Mouse (Mus musculus) retina, postnatal 7 days (tissue): Measurements from ENCODE around the gene Ndufa13.

Experiments used
- DNase-seq: peaks from one replicate; pipeline ENCODE4 v3.0.0-alpha.2; 2012; ENCODE audit warnings: low read depth, low spot score

Ndufa13 gene

GRCm38 (mm10) chr8:69907106-69907505, 4.7 kb upstream of the Ndufa13 start:
- no peak for DNase-seq

- no peak for DNase-seq
These were observed 3.9 kb upstream of the Ndufa13 start for GRCm38 (mm10) chr8:69906260-69906659.

- DNase-seq, result no peak
These were observed 1.7 kb upstream of the Ndufa13 start for GRCm38 (mm10) chr8:69904096-69904495.

GRCm38 (mm10) chr8:69903063-69903542, 745 bp upstream of the Ndufa13 start:
- DNase-seq, result peak; percentile 100

- DNase-seq, result peak; percentile 90
These were observed 735 bp downstream of the Ndufa13 start for GRCm38 (mm10) chr8:69901484-69902162.

GRCm38 (mm10) chr8:69900895-69901451, 1.4 kb downstream of the Ndufa13 start:
- DNase-seq, result no peak

GRCm38 (mm10) chr8:69899876-69900275, 2.5 kb downstream of the Ndufa13 start:
- no peak for DNase-seq

GRCm38 (mm10) chr8:69897857-69898256, 4.5 kb downstream of the Ndufa13 start:
- DNase-seq, result no peak

GRCm38 (mm10) chr8:69895772-69896451, 6.4 kb downstream of the Ndufa13 start:
- no peak for DNase-seq

GRCm38 (mm10) chr8:69894836-69895332, 7.5 kb downstream of the Ndufa13 start:
- no peak for DNase-seq

- peak; percentile 55 for DNase-seq
These were observed 8.5 kb downstream of the Ndufa13 start for GRCm38 (mm10) chr8:69893863-69894262.

GRCm38 (mm10) chr8:69890813-69891241, 11.5 kb downstream of the Ndufa13 start:
- DNase-seq, result no peak

- DNase-seq, result no peak
These were observed 13.5 kb downstream of the Ndufa13 start for GRCm38 (mm10) chr8:69888902-69889301.

- no peak for DNase-seq
These were observed 14.0 kb downstream of the Ndufa13 start for GRCm38 (mm10) chr8:69888244-69888866.

- no peak for DNase-seq
These were observed 14.8 kb downstream of the Ndufa13 start, which contains the start of gene Cilp2 for GRCm38 (mm10) chr8:69887289-69888243. Gene Cilp2, minus strand, starts transcription at chr8:69887687.

- DNase-seq, result no peak
These were observed 18.2 kb downstream of the Ndufa13 start for GRCm38 (mm10) chr8:69884141-69884540.

GRCm38 (mm10) chr8:69882833-69883600, 19.3 kb downstream of the Ndufa13 start:
- no peak for DNase-seq

GRCm38 (mm10) chr8:69882021-69882756, 20.2 kb downstream of the Ndufa13 start:
- DNase-seq, result peak; percentile 52

- no peak for DNase-seq
These were observed 21.0 kb downstream of the Ndufa13 start for GRCm38 (mm10) chr8:69881261-69881865.
